Mouse (Mus musculus): ENCODE results near the gene Zfp672. TPM values are rescaled to one million over a fixed set of nuclear protein-coding genes. Genes with fewer than 3 reads are reported as not detected.

The Zfp672 gene
- polyA plus RNA-seq, 2 experiments: 22.2 to 48.6 TPM

GRCm38 (mm10) chr11:58354476-58354875, 24.3 kb upstream of the Zfp672 start:
- Histone ChIP-seq H3K27me3 (ENCODE audit: control insufficient read depth, insufficient read depth, low read length) (no peaks in the 10 kb centered on the region), H3K4me2 (ENCODE audit: low read depth) (no peak overlapping the region), H3K27ac (peak overlapping the region; percentile 94), H3K4me3 (ENCODE audit: insufficient read depth in 1 of 2, low read depth in 2 of 2, low read length in 2 of 2) (no peak overlapping the region), H3K36me3 (replicated peaks; ENCODE audit: control insufficient read depth, insufficient read depth, low read depth) (no peaks in the 10 kb centered on the region), H3K9ac (replicated peaks) (peak overlapping the region; percentile 12; the same call in 1 of the 2 replicates), H3K4me1 (replicated peaks; ENCODE audit: control insufficient read depth in 2 of 2, insufficient read depth in 2 of 2, low read length in 1 of 2) (peaks cover 55 to 63% of the 10 kb centered on the region in 2 experiments), H3K9me3 (ENCODE audit: control insufficient read depth, low read length) (no peaks in the 10 kb centered on the region)
- TF ChIP-seq EP300 (IDR thresholded peaks at IDR 0.05; ENCODE audit: low read depth) (no peak), CTCF (IDR thresholded peaks at IDR 0.05; ENCODE audit: low read depth) (no peak)
- WGBS (ENCODE audit: insufficient replicate concordance): 48% methylated on average over 10 of the region's 10 CpGs
- DNase-seq (ENCODE audit: low read depth in 3 of 3, low spot score in 3 of 3): no peak
- ATAC-seq (ENCODE audit: insufficient read depth): no peak

- Histone ChIP-seq H3K4me2 (ENCODE audit: low read depth) (peak overlapping the region; percentile 66), H3K9ac (replicated peaks) (peak overlapping the region; percentile 65), H3K9me3 (ENCODE audit: control insufficient read depth, low read length) (no peaks in the 10 kb centered on the region), H3K4me1 (replicated peaks; ENCODE audit: control insufficient read depth in 2 of 2, insufficient read depth in 2 of 2, low read length in 1 of 2) (peaks cover 55 to 63% of the 10 kb centered on the region in 2 experiments), H3K27me3 (ENCODE audit: control insufficient read depth, insufficient read depth, low read length) (no peaks in the 10 kb centered on the region), H3K36me3 (replicated peaks; ENCODE audit: control insufficient read depth, insufficient read depth, low read depth) (no peaks in the 10 kb centered on the region), H3K27ac (peak overlapping the region; percentile 94), H3K4me3 (ENCODE audit: insufficient read depth in 1 of 2, low read depth in 2 of 2, low read length in 2 of 2) (no peak overlapping the region)
- no peak for TF ChIP-seq CTCF (IDR thresholded peaks at IDR 0.05; ENCODE audit: low read depth)
- TF ChIP-seq EP300 (IDR thresholded peaks at IDR 0.05; ENCODE audit: low read depth): no peak
- DNase-seq (ENCODE audit: low read depth in 3 of 3, low spot score in 3 of 3) (no peak), ATAC-seq (ENCODE audit: insufficient read depth) (no peak)
- 45% methylated on average over 3 of the region's 3 CpGs for WGBS (ENCODE audit: insufficient replicate concordance)
Measured at GRCm38 (mm10) chr11:58353709-58354108, 23.6 kb upstream of the Zfp672 start.

GRCm38 (mm10) chr11:58352681-58353548, 22.8 kb upstream of the Zfp672 start:
- 7% methylated on average over 7 of the region's 7 CpGs for WGBS (ENCODE audit: insufficient replicate concordance)
- H3K4me2 ChIP-seq (ENCODE audit: low read depth): peak overlapping the region; percentile 66
- H3K9ac ChIP-seq (replicated peaks): peak overlapping the region; percentile 65
- H3K27me3 ChIP-seq (ENCODE audit: control insufficient read depth, insufficient read depth, low read length): no peaks in the 10 kb centered on the region
- ATAC-seq (ENCODE audit: insufficient read depth): peak; percentile 88
- H3K4me1 ChIP-seq (replicated peaks; ENCODE audit: control insufficient read depth in 2 of 2, insufficient read depth in 2 of 2, low read length in 1 of 2): peaks cover 52 to 60% of the 10 kb centered on the region in 2 experiments
- TF ChIP-seq EP300 (IDR thresholded peaks at IDR 0.05; ENCODE audit: low read depth) (peak; percentile 96), CTCF (IDR thresholded peaks at IDR 0.05; ENCODE audit: low read depth) (peak; percentile 84)
- H3K27ac ChIP-seq: peak overlapping the region; percentile 94
- H3K36me3 ChIP-seq (replicated peaks; ENCODE audit: control insufficient read depth, insufficient read depth, low read depth): no peaks in the 10 kb centered on the region
- H3K9me3 ChIP-seq (ENCODE audit: control insufficient read depth, low read length): no peaks in the 10 kb centered on the region
- peak; percentile 84 to 89 (median 86) for DNase-seq (ENCODE audit: low read depth in 3 of 3, low spot score in 3 of 3)
- H3K4me3 ChIP-seq (ENCODE audit: insufficient read depth in 1 of 2, low read depth in 2 of 2, low read length in 2 of 2): 0 out of 4 replicates have a peak overlapping the region, but pooled peaks of 1 of the 2 experiments have one; percentile 0

GRCm38 (mm10) chr11:58351179-58351578, 21.0 kb upstream of the Zfp672 start:
- WGBS (ENCODE audit: insufficient replicate concordance): 40% methylated on average over 5 of the region's 5 CpGs
- H3K4me2 ChIP-seq (ENCODE audit: low read depth): peak overlapping the region; percentile 11
- no peaks in the 10 kb centered on the region for H3K9me3 ChIP-seq (ENCODE audit: control insufficient read depth, low read length)
- H3K9ac ChIP-seq (replicated peaks): no peak overlapping the region; the same call in 1 of the 2 replicates
- TF ChIP-seq CTCF (IDR thresholded peaks at IDR 0.05; ENCODE audit: low read depth): no peak
- TF ChIP-seq EP300 (IDR thresholded peaks at IDR 0.05; ENCODE audit: low read depth): peak; percentile 84
- H3K4me1 ChIP-seq (replicated peaks; ENCODE audit: control insufficient read depth in 2 of 2, insufficient read depth in 2 of 2, low read length in 1 of 2): peaks cover 45 to 50% of the 10 kb centered on the region in 2 experiments
- H3K27ac ChIP-seq: peak overlapping the region; percentile 94
- H3K36me3 ChIP-seq (replicated peaks; ENCODE audit: control insufficient read depth, insufficient read depth, low read depth): peaks cover 4% of the 10 kb centered on the region
- DNase-seq (ENCODE audit: low read depth in 3 of 3, low spot score in 3 of 3) (peak; percentile 55 to 68 (median 65)), ATAC-seq (ENCODE audit: insufficient read depth) (peak; percentile 59)
- no peaks in the 10 kb centered on the region for H3K27me3 ChIP-seq (ENCODE audit: control insufficient read depth, insufficient read depth, low read length)
- H3K4me3 ChIP-seq (ENCODE audit: insufficient read depth in 1 of 2, low read depth in 2 of 2, low read length in 2 of 2): no peak overlapping the region

- Histone ChIP-seq H3K4me1 (replicated peaks; ENCODE audit: control insufficient read depth in 2 of 2, insufficient read depth in 2 of 2, low read length in 1 of 2) (peaks cover 45 to 50% of the 10 kb centered on the region in 2 experiments), H3K4me2 (ENCODE audit: low read depth) (peak overlapping the region; percentile 11), H3K9ac (replicated peaks) (no peak overlapping the region), H3K27me3 (ENCODE audit: control insufficient read depth, insufficient read depth, low read length) (no peaks in the 10 kb centered on the region), H3K9me3 (ENCODE audit: control insufficient read depth, low read length) (no peaks in the 10 kb centered on the region), H3K36me3 (replicated peaks; ENCODE audit: control insufficient read depth, insufficient read depth, low read depth) (peaks cover 9% of the 10 kb centered on the region), H3K4me3 (ENCODE audit: insufficient read depth in 1 of 2, low read depth in 2 of 2, low read length in 2 of 2) (no peak overlapping the region), H3K27ac (peak overlapping the region; percentile 94)
- DNase-seq (ENCODE audit: low read depth in 3 of 3, low spot score in 3 of 3) (no peak), ATAC-seq (ENCODE audit: insufficient read depth) (no peak)
- WGBS (ENCODE audit: insufficient replicate concordance): 65% methylated on average over 4 of the region's 4 CpGs
- no peak for TF ChIP-seq EP300 (IDR thresholded peaks at IDR 0.05; ENCODE audit: low read depth)
- TF ChIP-seq CTCF (IDR thresholded peaks at IDR 0.05; ENCODE audit: low read depth): peak; percentile 58
Measured at GRCm38 (mm10) chr11:58350628-58351027, 20.5 kb upstream of the Zfp672 start.

Measured in liver, embryonic 14.5 days (tissue).